In the genomic region with DNA sequence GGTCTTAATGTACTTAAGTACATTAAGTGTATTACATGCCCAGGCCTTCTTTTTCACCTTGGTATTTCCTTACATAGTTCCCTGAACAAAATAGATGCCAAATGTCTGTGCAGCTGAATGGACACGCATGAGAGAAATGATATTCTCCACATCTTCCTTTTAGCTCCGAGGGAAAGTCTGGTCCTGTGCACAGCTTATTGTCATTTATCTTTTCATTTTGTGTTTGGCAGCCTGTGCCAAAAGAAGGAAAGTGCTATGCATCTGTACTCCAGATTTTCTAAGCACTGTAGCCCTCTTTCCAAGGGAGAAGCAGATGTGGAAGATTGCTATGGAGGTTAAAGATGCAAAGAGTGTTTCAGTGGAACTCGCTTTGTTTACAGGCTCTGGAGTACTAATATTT, we compare ENCODE assay signal across 32 mouse cellular contexts. TPM values are rescaled to one million over a fixed set of nuclear protein-coding genes. Genes with fewer than 3 reads are reported as not detected.
DNase-seq lines count a peak whose midpoint lies in the region; ATAC-seq and TF ChIP-seq lines count a peak whose summit lies in the region.
"Had no signal": no experiment of that assay in that cellular context is flagged by ENCODE, and none has a peak within 500 bp of the region (broad histone marks: within the 10 kb centered on the region; RNA-seq: fewer than 3 reads in every experiment).

No protein-coding gene starts in this region.

- H3K4me3 ChIP-seq in embryonic facial prominence, embryonic 11.5 days (ENCODE audit: low read depth, low read length), result no peak overlapping the region
- H3K4me3 ChIP-seq in embryonic facial prominence, embryonic 10.5 days, result no peak overlapping the region
- H3K4me3 ChIP-seq in lung, embryonic 14.5 days (ENCODE audit: low read depth, low read length), result no peak overlapping the region
- H3K4me3 ChIP-seq in limb, embryonic 14.5 days (replicated peaks; ENCODE audit: low read length), result no peak overlapping the region
- H3K4me3 ChIP-seq in heart, adult 2 months, result no peak overlapping the region
- H3K4me3 ChIP-seq in thymus, adult 2 months (ENCODE audit: control insufficient read depth, insufficient read depth, low read length), result no peak overlapping the region
- H3K4me3 ChIP-seq: hindbrain, embryonic 12.5 days; liver, embryonic 12.5 days had no signal

- no peaks in the 10 kb centered on the region for H3K4me1 ChIP-seq in embryonic facial prominence, embryonic 11.5 days (ENCODE audit: control insufficient read depth, insufficient read depth, low read length)
- peaks cover 10% of the 10 kb centered on the region; the same call in 1 of the 2 replicates for H3K4me1 ChIP-seq in embryonic facial prominence, embryonic 10.5 days
- H3K4me1 ChIP-seq in lung, embryonic 14.5 days (ENCODE audit: insufficient read depth), result no peaks in the 10 kb centered on the region
- peaks cover 17% of the 10 kb centered on the region for H3K4me1 ChIP-seq in limb, embryonic 14.5 days (ENCODE audit: control insufficient read depth, insufficient read depth, low read length)
- no peaks in the 10 kb centered on the region for H3K4me1 ChIP-seq in heart, adult 2 months (ENCODE audit: control insufficient read depth, insufficient read depth, low read length)
- no peaks in the 10 kb centered on the region for H3K4me1 ChIP-seq in thymus, adult 2 months (replicated peaks; ENCODE audit: control insufficient read depth, insufficient read depth, low read length)
- H3K4me1 ChIP-seq: hindbrain, embryonic 12.5 days had no signal

- DNase-seq in embryonic facial prominence, embryonic 11.5 days (ENCODE audit: low spot score), result peak; percentile 47
- no peak for DNase-seq in embryonic facial prominence, embryonic 10.5 days (ENCODE audit: low spot score)
- peak; percentile 47 for DNase-seq in lung, embryonic 14.5 days
- no peak for DNase-seq in lung, postnatal 25 days (ENCODE audit: low spot score)
- peak; percentile 50 for DNase-seq in limb, embryonic 14.5 days (ENCODE audit: low spot score)
- DNase-seq in heart, adult 2 months, result no peak
- DNase-seq in thymus, adult 2 months, result no peak
- DNase-seq: adrenal gland, postnatal 14 days; cerebellum, adult 11 months; cerebellum, adult 9-10 months; gastrocnemius, postnatal 25 days; heart, adult 11 months; heart, postnatal 36 days; kidney, adult 18-20 months; kidney, postnatal 4 days; left cerebral cortex, postnatal 4 days; liver, postnatal 0 days; midbrain, embryonic 14.5 days; thymus, adult 18-20 months; thymus, postnatal 4 days had no signal

- H3K27ac ChIP-seq in embryonic facial prominence, embryonic 11.5 days (replicated peaks; ENCODE audit: low read depth, low read length), result no peak overlapping the region
- no peak overlapping the region for H3K27ac ChIP-seq in embryonic facial prominence, embryonic 10.5 days (replicated peaks)
- H3K27ac ChIP-seq in lung, embryonic 14.5 days (ENCODE audit: low read depth), result no peak overlapping the region
- H3K27ac ChIP-seq in limb, embryonic 14.5 days (replicated peaks; ENCODE audit: low read depth, low read length), result peak overlapping the region; percentile 30
- no peak overlapping the region for H3K27ac ChIP-seq in heart, adult 2 months
- no peak overlapping the region for H3K27ac ChIP-seq in thymus, adult 2 months (ENCODE audit: control insufficient read depth, insufficient read depth, low read length)
- H3K27ac ChIP-seq: hindbrain, embryonic 12.5 days; hindbrain, postnatal 0 days; kidney, postnatal 0 days; liver, embryonic 12.5 days; macrophage had no signal

- no peaks in the 10 kb centered on the region for H3K27me3 ChIP-seq in embryonic facial prominence, embryonic 11.5 days (ENCODE audit: control insufficient read depth, insufficient read depth, low read length)
- no peaks in the 10 kb centered on the region for H3K27me3 ChIP-seq in embryonic facial prominence, embryonic 10.5 days (replicated peaks; ENCODE audit: low read depth, poor library complexity, severe bottlenecking)
- no peaks in the 10 kb centered on the region for H3K27me3 ChIP-seq in lung, embryonic 14.5 days (ENCODE audit: insufficient read depth, low read length)
- H3K27me3 ChIP-seq in limb, embryonic 14.5 days (ENCODE audit: control insufficient read depth, insufficient read depth, low read length), result no peaks in the 10 kb centered on the region
- H3K27me3 ChIP-seq in heart, adult 2 months (ENCODE audit: control insufficient read depth, insufficient read depth, low read length), result no peaks in the 10 kb centered on the region
- H3K27me3 ChIP-seq in thymus, adult 2 months (ENCODE audit: control insufficient read depth, insufficient read depth, low read length), result no peaks in the 10 kb centered on the region
- H3K27me3 ChIP-seq: hindbrain, embryonic 12.5 days; liver, embryonic 12.5 days had no signal

- WGBS in embryonic facial prominence, embryonic 11.5 days, result 59% methylated on average over 3 of the region's 3 CpGs
- WGBS in embryonic facial prominence, embryonic 10.5 days, result 76% methylated on average over 3 of the region's 3 CpGs
- 36% methylated on average over 3 of the region's 3 CpGs for WGBS in lung, embryonic 14.5 days
- WGBS in limb, embryonic 14.5 days, result 47% methylated on average over 3 of the region's 3 CpGs
- WGBS in heart, adult 2 months, result 66% methylated on average over 3 of the region's 3 CpGs
- 87% methylated on average over 3 of the region's 3 CpGs for WGBS in thymus, adult 2 months

- no peaks in the 10 kb centered on the region for H3K9me3 ChIP-seq in embryonic facial prominence, embryonic 11.5 days (replicated peaks; ENCODE audit: control insufficient read depth, low read length)
- no peaks in the 10 kb centered on the region for H3K9me3 ChIP-seq in embryonic facial prominence, embryonic 10.5 days
- no peaks in the 10 kb centered on the region for H3K9me3 ChIP-seq in lung, embryonic 14.5 days (ENCODE audit: low read depth, low read length)
- H3K9me3 ChIP-seq in limb, embryonic 14.5 days (ENCODE audit: control insufficient read depth, low read length), result no peaks in the 10 kb centered on the region
- H3K9me3 ChIP-seq: G1E; hindbrain, embryonic 12.5 days; liver, embryonic 12.5 days had no signal

- intact Hi-C loops in heart, adult 2 months (cut with DNase I), result no loop called here

- no peak overlapping the region for H3K4me2 ChIP-seq in embryonic facial prominence, embryonic 11.5 days (ENCODE audit: low read depth, low read length)
- no peak overlapping the region for H3K4me2 ChIP-seq in lung, embryonic 14.5 days
- H3K4me2 ChIP-seq in limb, embryonic 14.5 days (replicated peaks; ENCODE audit: low read depth, low read length, severe bottlenecking), result no peak overlapping the region
- H3K4me2 ChIP-seq: heart, embryonic 11.5 days; hindbrain, embryonic 12.5 days; liver, embryonic 12.5 days had no signal

- no peak for TF ChIP-seq CTCF in lung, embryonic 14.5 days (IDR thresholded peaks at IDR 0.05; ENCODE audit: low read depth)
- TF ChIP-seq CTCF in heart, adult 2 months (IDR thresholded peaks at IDR 0.05), result no peak
- TF ChIP-seq CTCF in thymus, adult 2 months (IDR thresholded peaks at IDR 0.05; ENCODE audit: borderline replicate concordance, control insufficient read depth, extremely low read depth, insufficient read depth, low read length, poor library complexity), result no peak

- no peaks in the 10 kb centered on the region for H3K79me2 ChIP-seq in heart, adult 2 months (replicated peaks; ENCODE audit: control insufficient read depth, insufficient read depth, low read length)

- no peak; the same call in 1 of the 2 replicates for ATAC-seq in embryonic facial prominence, embryonic 11.5 days (replicated peaks; ENCODE audit: insufficient number of reproducible peaks, low FRiP score, low TSS enrichment, low read depth)
- ATAC-seq in lung, embryonic 14.5 days (ENCODE audit: insufficient read depth), result 0 out of 2 replicates have a peak, but pooled peaks have one; percentile 31
- ATAC-seq in limb, embryonic 14.5 days (ENCODE audit: low FRiP score, low read depth), result peak; percentile 51; the same call in 1 of the 2 replicates
- ATAC-seq: forebrain, embryonic 14.5 days; hindbrain, postnatal 0 days; liver, embryonic 12.5 days; liver, postnatal 0 days; lung, postnatal 0 days had no signal

- TF ChIP-seq EP300 in heart, adult 2 months (IDR thresholded peaks at IDR 0.05; ENCODE audit: insufficient read depth, low read depth, low read length), result no peak

- TF ChIP-seq POLR2A in limb, embryonic 14.5 days (IDR thresholded peaks at IDR 0.05; ENCODE audit: borderline replicate concordance, extremely low read depth, insufficient read depth, insufficient read length), result no peak
- TF ChIP-seq POLR2A in heart, adult 2 months (IDR thresholded peaks at IDR 0.05; ENCODE audit: insufficient read depth, low read depth, low read length), result no peak
- TF ChIP-seq POLR2A in thymus, adult 2 months (IDR thresholded peaks at IDR 0.05; ENCODE audit: control insufficient read depth, extremely low read depth, insufficient read depth, low read length, poor library complexity), result no peak

- H3K36me3 ChIP-seq in embryonic facial prominence, embryonic 11.5 days (replicated peaks; ENCODE audit: control insufficient read depth, insufficient read depth, low read depth, low read length), result no peaks in the 10 kb centered on the region
- H3K36me3 ChIP-seq in embryonic facial prominence, embryonic 10.5 days (replicated peaks), result no peaks in the 10 kb centered on the region
- H3K36me3 ChIP-seq in lung, embryonic 14.5 days (ENCODE audit: insufficient read depth), result no peaks in the 10 kb centered on the region
- no peaks in the 10 kb centered on the region for H3K36me3 ChIP-seq in limb, embryonic 14.5 days (ENCODE audit: control insufficient read depth, insufficient read depth, low read length)
- no peaks in the 10 kb centered on the region for H3K36me3 ChIP-seq in heart, adult 2 months (ENCODE audit: control insufficient read depth, insufficient read depth, low read length)
- no peaks in the 10 kb centered on the region for H3K36me3 ChIP-seq in thymus, adult 2 months (ENCODE audit: control insufficient read depth, insufficient read depth, low read length)
- H3K36me3 ChIP-seq: G1E; hindbrain, embryonic 12.5 days; liver, embryonic 12.5 days had no signal

- H3K9ac ChIP-seq in embryonic facial prominence, embryonic 11.5 days (replicated peaks; ENCODE audit: low read length), result no peak overlapping the region
- H3K9ac ChIP-seq in lung, embryonic 14.5 days, result no peak overlapping the region
- H3K9ac ChIP-seq in limb, embryonic 14.5 days (ENCODE audit: low read depth, low read length, severe bottlenecking), result no peak overlapping the region
- no peak overlapping the region for H3K9ac ChIP-seq in heart, adult 2 months (ENCODE audit: low read depth, low read length)
- H3K9ac ChIP-seq: hindbrain, embryonic 12.5 days; liver, embryonic 12.5 days; liver, postnatal 0 days had no signal

RNA-seq across cellular contexts. Expression of a gene that starts 13.0 kb away (rescaled TPM):
- polyA plus RNA-seq in embryonic facial prominence, embryonic 11.5 days (2014; fragmentation: Nextera tagmentation; extraction: Ambion mirVana), result 0.22 and 0.53 TPM in 2 replicates
- 0.11 TPM in 1 of 2 replicates, not detected in the other for polyA plus RNA-seq in embryonic facial prominence, embryonic 10.5 days (2016; fragmentation: Nextera tagmentation; extraction: Ambion mirVana)
- polyA plus RNA-seq in lung, embryonic 14.5 days (2014; fragmentation: Nextera tagmentation; extraction: Ambion mirVana), result 0.17 and 0.46 TPM in 2 replicates
- polyA plus RNA-seq in limb, embryonic 14.5 days (2012; rRNA removed), result 1.1 TPM in 2 replicates
- 0.59 and 1.3 TPM in 2 replicates for polyA plus RNA-seq in limb, embryonic 14.5 days (2014; fragmentation: Nextera tagmentation; extraction: Ambion mirVana)
- under 1 TPM; 0.13 to 0.14 TPM for total RNA-seq in heart, adult 2 months (2021)
- 0.03 and 0.23 TPM in 2 replicates for polyA plus RNA-seq in heart, adult 2 months (2012; rRNA removed)
- 0.27 and 0.43 TPM in 2 replicates for polyA plus RNA-seq in thymus, adult 2 months (2012; rRNA removed)
- total RNA-seq: common myeloid progenitor, adult 5-6 weeks; heart, postnatal 36 days; megakaryocyte-erythroid progenitor cell, adult 5-6 weeks; monocyte, adult 5-6 weeks had no signal
- polyA plus RNA-seq: G1E; heart, embryonic 11.5 days; hindbrain, embryonic 12.5 days; macrophage had no signal

Comparison
In these comparisons a context has a peak if more than half of its experiments do, and no peak if none do; other contexts are left out.
1. DNase-seq: peak in embryonic facial prominence, embryonic 11.5 days (single experiment), lung, embryonic 14.5 days (single experiment) and limb, embryonic 14.5 days (single experiment); none in embryonic facial prominence, embryonic 10.5 days (single experiment), lung, postnatal 25 days (single experiment), heart, adult 2 months (0 of 2) and thymus, adult 2 months (single experiment).